Mouse (Mus musculus): ENCODE results near the gene Bub1b.

The Bub1b gene

GRCm38 (mm10) chr2:118667181-118667580 is 69.2 kb downstream of the Bub1b start:
- DNase-seq (ENCODE audit: low spot score): no peak

GRCm38 (mm10) chr2:118669245-118669644 is 71.2 kb downstream of the Bub1b start:
- no peak for DNase-seq (ENCODE audit: low spot score)

- no peak for DNase-seq (ENCODE audit: low spot score)
Observed at GRCm38 (mm10) chr2:118669785-118670184, 71.8 kb downstream of the Bub1b start.

- no peak for DNase-seq (ENCODE audit: low spot score)
Observed at GRCm38 (mm10) chr2:118671728-118672127, 73.7 kb downstream of the Bub1b start.

GRCm38 (mm10) chr2:118673686-118674465 is 75.9 kb downstream of the Bub1b start:
- no peak for DNase-seq (ENCODE audit: low spot score)

GRCm38 (mm10) chr2:118674500-118674899 is 76.5 kb downstream of the Bub1b start:
- DNase-seq (ENCODE audit: low spot score): no peak

- no peak for DNase-seq (ENCODE audit: low spot score)
Observed at GRCm38 (mm10) chr2:118676839-118677741, 79.1 kb downstream of the Bub1b start.

- no peak for DNase-seq (ENCODE audit: low spot score)
Observed at GRCm38 (mm10) chr2:118677817-118678216, 79.8 kb downstream of the Bub1b start.

- no peak for DNase-seq (ENCODE audit: low spot score)
Observed at GRCm38 (mm10) chr2:118679577-118679976, 81.6 kb downstream of the Bub1b start.

GRCm38 (mm10) chr2:118680926-118681325 is 82.9 kb downstream of the Bub1b start:
- no peak for DNase-seq (ENCODE audit: low spot score)

- no peak for DNase-seq (ENCODE audit: low spot score)
Observed at GRCm38 (mm10) chr2:118682544-118683260, 84.7 kb downstream of the Bub1b start.

- no peak for DNase-seq (ENCODE audit: low spot score)
Observed at GRCm38 (mm10) chr2:118685088-118685487, 87.1 kb downstream of the Bub1b start.

- DNase-seq (ENCODE audit: low spot score): no peak
Observed at GRCm38 (mm10) chr2:118686693-118687092, 88.7 kb downstream of the Bub1b start.

GRCm38 (mm10) chr2:118687791-118688190 is 89.8 kb downstream of the Bub1b start:
- no peak for DNase-seq (ENCODE audit: low spot score)

GRCm38 (mm10) chr2:118689875-118690274 is 91.9 kb downstream of the Bub1b start:
- DNase-seq (ENCODE audit: low spot score): no peak

Data from left cerebral cortex, adult 11 months (tissue).